Mouse (Mus musculus): ENCODE data around the gene Sesn2.

Gene Sesn2

GRCm38 (mm10) chr4:132532981-132533916, 22.9 kb upstream of the Sesn2 start, which contains the start of gene Atpif1:
Gene Atpif1 (minus strand): TSS chr4:132533659.
- peaks cover 74% of the 10 kb centered on the region for H3K4me1 ChIP-seq (replicated peaks; ENCODE audit: low read depth, low read length)
- TF ChIP-seq POU5F1 (IDR thresholded peaks at IDR 0.05; ENCODE audit: borderline replicate concordance, low read length) (no peak), CTCF (conservative IDR thresholded peaks at IDR 0.05; ENCODE audit: low read length) (no peak)
- no peaks in the 10 kb centered on the region for H3K27me3 ChIP-seq (ENCODE audit: insufficient read depth, low read length)
- H3K36me3 ChIP-seq (ENCODE audit: insufficient read depth, low read length) = peaks cover 48% of the 10 kb centered on the region
- no peaks in the 10 kb centered on the region for H3K9me3 ChIP-seq (ENCODE audit: low read length)
- peak within 1 kb of the TSS; percentile 95 for H3K4me3 ChIP-seq (replicated peaks; ENCODE audit: low read length)

GRCm38 (mm10) chr4:132532496-132532895, 22.2 kb upstream of the Sesn2 start:
- Histone ChIP-seq H3K36me3 (ENCODE audit: insufficient read depth, low read length) (peaks cover 44% of the 10 kb centered on the region), H3K4me3 (replicated peaks; ENCODE audit: low read length) (peak overlapping the region; percentile 95), H3K9me3 (ENCODE audit: low read length) (no peaks in the 10 kb centered on the region), H3K27me3 (ENCODE audit: insufficient read depth, low read length) (no peaks in the 10 kb centered on the region), H3K4me1 (replicated peaks; ENCODE audit: low read depth, low read length) (peaks cover 70% of the 10 kb centered on the region)
- TF ChIP-seq NANOG (IDR thresholded peaks at IDR 0.05; ENCODE audit: borderline replicate concordance, low read length) = no peak
- TF ChIP-seq POU5F1 (IDR thresholded peaks at IDR 0.05; ENCODE audit: borderline replicate concordance, low read length) = no peak
- no peak for TF ChIP-seq CTCF (conservative IDR thresholded peaks at IDR 0.05; ENCODE audit: low read length)

GRCm38 (mm10) chr4:132530033-132530804, 19.9 kb upstream of the Sesn2 start:
- Histone ChIP-seq H3K4me1 (replicated peaks; ENCODE audit: low read depth, low read length) (peaks cover 75% of the 10 kb centered on the region), H3K4me3 (replicated peaks; ENCODE audit: low read length) (0 out of 2 replicates have a peak overlapping the region, but pooled peaks have one; percentile 3), H3K27me3 (ENCODE audit: insufficient read depth, low read length) (no peaks in the 10 kb centered on the region), H3K36me3 (ENCODE audit: insufficient read depth, low read length) (peaks cover 40% of the 10 kb centered on the region), H3K9me3 (ENCODE audit: low read length) (no peaks in the 10 kb centered on the region)
- TF ChIP-seq NANOG (IDR thresholded peaks at IDR 0.05; ENCODE audit: borderline replicate concordance, low read length) (no peak), CTCF (conservative IDR thresholded peaks at IDR 0.05; ENCODE audit: low read length) (no peak), POU5F1 (IDR thresholded peaks at IDR 0.05; ENCODE audit: borderline replicate concordance, low read length) (no peak)

DNA sequence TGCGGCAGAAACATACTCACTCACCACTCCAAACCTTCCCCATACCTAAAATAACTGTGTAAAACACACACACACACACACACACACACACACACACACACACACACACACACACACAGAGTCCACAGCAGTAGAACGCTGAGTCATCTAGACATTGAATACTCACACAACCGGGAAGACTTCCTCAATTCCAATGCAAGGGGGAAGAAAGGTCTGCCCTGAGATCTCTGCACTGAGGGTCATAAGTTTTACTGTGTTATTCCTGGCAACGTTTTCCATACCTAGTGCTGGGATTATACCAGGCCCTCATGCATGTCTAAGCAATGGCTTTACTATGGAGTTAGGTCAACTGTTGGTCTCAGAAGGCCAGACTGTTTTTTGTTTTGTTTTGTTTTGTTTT, 19.0 kb upstream of the Sesn2 start:
- H3K9me3 ChIP-seq (ENCODE audit: low read length) = no peaks in the 10 kb centered on the region
- H3K36me3 ChIP-seq (ENCODE audit: insufficient read depth, low read length) = peaks cover 40% of the 10 kb centered on the region
- H3K4me1 ChIP-seq (replicated peaks; ENCODE audit: low read depth, low read length) = peaks cover 75% of the 10 kb centered on the region
- TF ChIP-seq CTCF (conservative IDR thresholded peaks at IDR 0.05; ENCODE audit: low read length) (no peak), NANOG (IDR thresholded peaks at IDR 0.05; ENCODE audit: borderline replicate concordance, low read length) (no peak), POU5F1 (IDR thresholded peaks at IDR 0.05; ENCODE audit: borderline replicate concordance, low read length) (no peak)
- H3K27me3 ChIP-seq (ENCODE audit: insufficient read depth, low read length) = no peaks in the 10 kb centered on the region
- no peak overlapping the region for H3K4me3 ChIP-seq (replicated peaks; ENCODE audit: low read length)

GRCm38 (mm10) chr4:132527917-132528522, 17.7 kb upstream of the Sesn2 start:
- no peak for TF ChIP-seq POU5F1 (IDR thresholded peaks at IDR 0.05; ENCODE audit: borderline replicate concordance, low read length)
- no peak for TF ChIP-seq CTCF (conservative IDR thresholded peaks at IDR 0.05; ENCODE audit: low read length)
- TF ChIP-seq NANOG (IDR thresholded peaks at IDR 0.05; ENCODE audit: borderline replicate concordance, low read length) = no peak
- H3K9me3 ChIP-seq (ENCODE audit: low read length) = no peaks in the 10 kb centered on the region
- peaks cover 80% of the 10 kb centered on the region for H3K4me1 ChIP-seq (replicated peaks; ENCODE audit: low read depth, low read length)
- no peak overlapping the region for H3K4me3 ChIP-seq (replicated peaks; ENCODE audit: low read length)
- H3K27me3 ChIP-seq (ENCODE audit: insufficient read depth, low read length) = no peaks in the 10 kb centered on the region
- peaks cover 40% of the 10 kb centered on the region for H3K36me3 ChIP-seq (ENCODE audit: insufficient read depth, low read length)

GRCm38 (mm10) chr4:132526678-132527077, 16.4 kb upstream of the Sesn2 start:
- TF ChIP-seq CTCF (conservative IDR thresholded peaks at IDR 0.05; ENCODE audit: low read length) (peak; percentile 75), NANOG (IDR thresholded peaks at IDR 0.05; ENCODE audit: borderline replicate concordance, low read length) (no peak)
- H3K27me3 ChIP-seq (ENCODE audit: insufficient read depth, low read length) = no peaks in the 10 kb centered on the region
- no peaks in the 10 kb centered on the region for H3K9me3 ChIP-seq (ENCODE audit: low read length)
- peaks cover 82% of the 10 kb centered on the region for H3K4me1 ChIP-seq (replicated peaks; ENCODE audit: low read depth, low read length)
- H3K36me3 ChIP-seq (ENCODE audit: insufficient read depth, low read length) = peaks cover 36% of the 10 kb centered on the region
- H3K4me3 ChIP-seq (replicated peaks; ENCODE audit: low read length) = no peak overlapping the region

DNA sequence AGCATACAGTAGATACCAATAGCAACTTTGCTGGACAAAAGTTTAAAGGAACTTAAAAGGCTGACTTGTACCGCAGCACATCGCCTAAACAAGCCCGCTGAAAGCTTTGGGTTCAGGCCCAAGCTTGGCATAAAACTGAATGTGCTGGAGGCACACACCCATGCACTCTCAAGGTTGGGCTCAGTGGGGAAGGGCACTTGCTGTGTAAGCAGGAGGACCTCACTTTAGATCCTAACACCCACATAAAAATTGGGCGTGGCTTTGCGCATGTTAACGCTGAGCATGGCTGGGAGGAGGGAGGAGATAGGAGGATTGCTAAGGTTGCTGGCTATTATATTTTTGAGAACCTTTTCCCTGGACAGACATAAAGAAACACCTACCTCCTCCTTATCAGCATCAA, 14.5 kb upstream of the Sesn2 start:
- H3K4me3 ChIP-seq (replicated peaks; ENCODE audit: low read length) = peak overlapping the region; percentile 67
- peaks cover 18% of the 10 kb centered on the region for H3K36me3 ChIP-seq (ENCODE audit: insufficient read depth, low read length)
- TF ChIP-seq POU5F1 (IDR thresholded peaks at IDR 0.05; ENCODE audit: borderline replicate concordance, low read length) (no peak), NANOG (IDR thresholded peaks at IDR 0.05; ENCODE audit: borderline replicate concordance, low read length) (no peak), CTCF (conservative IDR thresholded peaks at IDR 0.05; ENCODE audit: low read length) (no peak)
- H3K9me3 ChIP-seq (ENCODE audit: low read length) = no peaks in the 10 kb centered on the region
- peaks cover 64% of the 10 kb centered on the region for H3K4me1 ChIP-seq (replicated peaks; ENCODE audit: low read depth, low read length)
- no peaks in the 10 kb centered on the region for H3K27me3 ChIP-seq (ENCODE audit: insufficient read depth, low read length)

DNA sequence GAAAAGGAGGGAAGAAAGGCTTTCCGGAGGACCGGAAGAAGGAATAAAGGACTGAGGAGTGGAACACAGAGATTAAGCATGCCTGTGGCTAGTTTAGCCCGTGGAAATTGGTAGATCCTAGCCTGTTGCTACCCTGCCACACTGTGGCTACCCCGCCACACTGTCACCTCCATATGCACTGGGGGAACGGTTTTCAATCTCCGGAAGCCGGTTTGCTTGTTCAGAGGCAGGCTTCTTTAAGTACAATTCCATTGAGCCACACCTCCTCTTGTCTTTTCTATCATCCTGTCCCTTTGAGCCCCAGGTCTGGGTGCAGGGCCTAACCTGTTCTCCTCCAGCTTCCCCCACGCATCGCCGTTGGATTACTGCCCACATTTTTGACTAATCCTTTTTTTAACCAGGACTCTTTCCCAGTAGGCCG, 14.0 kb upstream of the Sesn2 start:
- Histone ChIP-seq H3K27me3 (ENCODE audit: insufficient read depth, low read length) (no peaks in the 10 kb centered on the region), H3K9me3 (ENCODE audit: low read length) (no peaks in the 10 kb centered on the region), H3K36me3 (ENCODE audit: insufficient read depth, low read length) (peaks cover 13% of the 10 kb centered on the region), H3K4me1 (replicated peaks; ENCODE audit: low read depth, low read length) (peaks cover 59% of the 10 kb centered on the region), H3K4me3 (replicated peaks; ENCODE audit: low read length) (peak overlapping the region; percentile 67)
- no peak for TF ChIP-seq POU5F1 (IDR thresholded peaks at IDR 0.05; ENCODE audit: borderline replicate concordance, low read length)
- no peak for TF ChIP-seq NANOG (IDR thresholded peaks at IDR 0.05; ENCODE audit: borderline replicate concordance, low read length)
- TF ChIP-seq CTCF (conservative IDR thresholded peaks at IDR 0.05; ENCODE audit: low read length) = no peak
